Mouse (Mus musculus) kidney, postnatal 0 days (tissue): Measurements from ENCODE around the gene Pdk1. TPM values are rescaled to one million over a fixed set of nuclear protein-coding genes. Genes with fewer than 3 reads are reported as not detected.

Experiments
- ATAC-seq: fragments of 200-750 bp; cut with Nextera tagmentation; replicated peaks from 2 replicates; pipeline ENCODE4 v1.8.0; 2017; ENCODE audit warnings: low read depth, moderate number of reproducible peaks, moderate TSS enrichment, moderate library complexity; ENCODE audit not compliant: low FRiP score
- DNase-seq: peaks from one replicate; pipeline ENCODE4 v3.0.0-alpha.2; 2016; ENCODE audit warnings: low spot score
- H3K27ac ChIP-seq: fragments of 300-500 bp; sonication (generic); 2 replicates; pipeline ENCODE4 v1.5.1; 2014; ENCODE audit warnings: mild to moderate bottlenecking
- H3K27me3 ChIP-seq: fragments of 300-500 bp; sonication (generic); 2 replicates; pipeline ENCODE4 v1.6.1; 2014; ENCODE audit warnings: low read length, mixed read lengths; ENCODE audit not compliant: insufficient read depth
- H3K36me3 ChIP-seq: fragments of 300-500 bp; sonication (generic); 2 replicates; pipeline ENCODE4 v1.6.1; 2014; ENCODE audit warnings: low read length, mixed read lengths; ENCODE audit not compliant: insufficient read depth
- H3K4me1 ChIP-seq: fragments of 300-500 bp; sonication (generic); replicated peaks from 2 replicates; pipeline ENCODE4 v1.6.1; 2014; ENCODE audit warnings: antibody characterized with exemption, low read length, mixed read lengths; ENCODE audit not compliant: insufficient read depth
- H3K4me2 ChIP-seq: fragments of 300-500 bp; sonication (generic); 2 replicates; pipeline ENCODE4 v1.6.1; 2014; ENCODE audit warnings: mild to moderate bottlenecking, low read length, moderate library complexity, mixed read lengths
- H3K4me3 ChIP-seq: fragments of 300-500 bp; sonication (generic); replicated peaks from 2 replicates; pipeline ENCODE4 v1.5.1; 2014; ENCODE audit warnings: low read depth, low read length
- H3K9ac ChIP-seq: fragments of 300-500 bp; sonication (generic); 2 replicates; pipeline ENCODE4 v1.6.1; 2014; ENCODE audit warnings: low read depth, low read length
- H3K9me3 ChIP-seq: fragments of 300-500 bp; sonication (generic); replicated peaks from 2 replicates; pipeline ENCODE4 v1.6.1; 2016; ENCODE audit warnings: low read length, inconsistent platforms, mixed read lengths
- CTCF ChIP-seq: IDR thresholded peaks from 2 replicates; pipeline ENCODE4 v1.5.1; 2016; ENCODE audit warnings: antibody characterized with exemption, low read depth, mild to moderate bottlenecking, moderate library complexity
- WGBS: fragments of 180-500 bp; shearing (Covaris S2); extraction: QIAGEN DNeasy Blood & Tissue Kit; methylation state at CpG from one replicate; pipeline ENCODE4 v1.1.7; 2014; 5-methylcytosine and 5-hydroxymethylcytosine counted together
- polyA plus RNA-seq: library from polyadenylated mRNA; unstranded; fragments of >200 nt; fragmentation: Nextera tagmentation; extraction: Ambion mirVana; gene quantifications from 2 replicates; pipeline ENCODE4 v1.2.1, GENCODE M21; 2015

The Pdk1 gene
- polyA plus RNA-seq, 1 experiment from 2014 or later = 39.6 TPM

DNA sequence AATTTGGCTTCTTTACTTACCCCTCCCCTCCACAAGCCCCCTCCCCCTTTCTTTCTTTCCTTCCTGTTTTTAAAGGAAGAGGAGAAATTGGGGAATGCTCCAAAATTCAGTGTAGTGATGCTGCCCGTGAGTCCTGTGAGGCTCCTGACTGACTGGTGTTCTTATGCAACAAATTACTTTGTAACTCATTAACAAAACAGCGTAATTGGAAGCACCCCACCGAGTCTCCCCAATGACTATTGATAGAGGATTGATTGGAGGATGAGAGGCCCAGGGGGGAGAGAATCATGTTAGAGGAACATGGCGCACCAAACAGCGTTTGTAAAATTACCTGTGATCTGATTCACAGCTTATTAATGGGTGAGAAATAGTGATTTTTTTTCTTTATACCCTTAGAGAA is 17.9 kb upstream of the Pdk1 start:
- Histone ChIP-seq H3K27ac (no peak overlapping the region), H3K9me3 (no peaks in the 10 kb centered on the region), H3K9ac (no peak overlapping the region), H3K4me3 (no peak overlapping the region), H3K4me1 (no peaks in the 10 kb centered on the region; the same call in 1 of the 2 replicates), H3K36me3 (peaks cover 14% of the 10 kb centered on the region; the same call in 1 of the 2 replicates), H3K27me3 (no peaks in the 10 kb centered on the region), H3K4me2 (no peak overlapping the region)
- 67% methylated on average over 5 of the region's 5 CpGs for WGBS
- DNase-seq (no peak), ATAC-seq (no peak)
- TF ChIP-seq CTCF = no peak

DNA sequence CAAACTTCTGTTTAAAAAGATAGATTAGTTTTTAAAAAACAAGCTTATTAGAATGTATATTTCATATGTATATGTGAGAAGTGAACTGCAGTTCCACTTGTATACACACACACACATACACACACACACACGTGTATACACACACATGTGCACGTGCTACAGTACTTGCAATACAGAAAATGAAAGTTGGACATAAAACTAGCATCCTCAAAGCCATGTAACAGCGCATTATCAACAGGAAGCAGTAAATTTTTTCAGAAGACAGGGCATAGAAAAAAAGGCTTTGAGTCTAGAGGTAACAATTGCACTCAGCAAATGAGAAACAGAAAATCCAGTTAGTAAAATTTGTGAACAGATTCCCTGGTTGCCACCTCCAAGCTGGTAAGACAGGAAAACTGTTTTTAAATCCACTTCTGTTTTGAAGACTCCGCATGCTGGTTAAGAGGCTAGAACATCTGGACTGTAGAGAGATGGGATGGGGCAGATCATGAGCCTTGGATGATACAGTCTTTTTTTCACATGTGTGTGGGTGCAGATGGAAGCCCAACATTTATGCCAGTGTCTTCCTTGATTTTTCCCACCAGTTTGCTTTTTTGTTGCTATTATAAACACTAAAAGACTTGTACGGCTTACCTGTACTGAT is 9.4 kb upstream of the Pdk1 start:
- Histone ChIP-seq H3K4me2 (no peak overlapping the region), H3K4me3 (no peak overlapping the region), H3K36me3 (no peaks in the 10 kb centered on the region), H3K27ac (no peak overlapping the region), H3K9me3 (no peaks in the 10 kb centered on the region), H3K27me3 (no peaks in the 10 kb centered on the region), H3K4me1 (peaks cover 6% of the 10 kb centered on the region), H3K9ac (no peak overlapping the region)
- 67% methylated on average over 5 of the region's 5 CpGs for WGBS
- peak; percentile 60 for DNase-seq
- no peak for TF ChIP-seq CTCF
- no peak for ATAC-seq

DNA sequence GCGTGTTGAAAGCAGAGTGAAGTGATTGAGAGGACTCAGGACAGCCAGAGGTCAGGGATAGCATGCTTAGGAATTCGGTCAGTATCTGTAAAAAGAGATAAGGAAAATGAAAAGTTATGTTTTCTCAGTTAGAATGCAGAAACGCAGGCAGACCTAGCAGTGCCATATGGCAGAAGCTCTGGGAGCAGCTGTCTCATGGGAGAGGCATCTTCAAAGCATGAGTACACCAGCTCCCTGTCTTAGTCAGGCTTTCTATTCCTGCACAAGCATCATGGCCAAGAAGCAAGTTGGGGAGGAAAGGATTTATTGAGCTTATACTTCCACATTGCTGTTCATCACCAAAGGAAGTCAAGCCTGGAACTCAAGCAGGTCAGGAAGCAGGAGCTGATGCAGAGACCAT is 8.0 kb upstream of the Pdk1 start:
- ATAC-seq (no peak), DNase-seq (no peak)
- no peak overlapping the region for H3K27ac ChIP-seq
- H3K4me3 ChIP-seq = no peak overlapping the region
- no peaks in the 10 kb centered on the region for H3K36me3 ChIP-seq
- H3K9me3 ChIP-seq = no peaks in the 10 kb centered on the region
- TF ChIP-seq CTCF = no peak
- no peak overlapping the region for H3K9ac ChIP-seq
- H3K4me1 ChIP-seq = peaks cover 6% of the 10 kb centered on the region
- H3K4me2 ChIP-seq = no peak overlapping the region
- WGBS = 59% methylated on average over 3 of the region's 3 CpGs
- H3K27me3 ChIP-seq = no peaks in the 10 kb centered on the region

DNA sequence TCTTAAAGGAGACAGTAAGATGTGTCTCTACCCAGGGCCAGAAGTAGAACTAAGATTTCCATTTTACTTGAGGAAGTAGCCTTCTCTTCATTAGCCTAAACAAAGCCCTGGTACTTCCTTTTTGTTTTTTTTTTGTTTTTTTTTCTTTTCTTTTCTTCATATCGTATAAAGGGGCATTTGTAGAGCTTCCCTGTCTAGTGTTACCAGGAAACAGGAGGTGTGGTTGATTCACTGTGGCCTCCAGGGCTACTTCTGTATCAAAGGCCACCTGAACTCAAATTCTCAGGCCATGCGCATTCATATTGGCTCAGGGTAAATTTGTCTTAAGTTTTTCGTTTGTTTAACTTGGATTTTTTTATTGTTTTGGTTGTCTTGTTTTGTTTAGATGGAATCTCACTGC is 7.1 kb upstream of the Pdk1 start:
- no peak for DNase-seq
- peaks cover 6% of the 10 kb centered on the region for H3K4me1 ChIP-seq
- no peak overlapping the region for H3K4me3 ChIP-seq
- no peaks in the 10 kb centered on the region for H3K36me3 ChIP-seq
- H3K27me3 ChIP-seq = no peaks in the 10 kb centered on the region
- no peak overlapping the region for H3K4me2 ChIP-seq
- 47% methylated on average over 3 of the region's 3 CpGs for WGBS
- H3K9ac ChIP-seq = no peak overlapping the region
- H3K27ac ChIP-seq = 0 out of 2 replicates have a peak overlapping the region, but pooled peaks have one; percentile 25
- H3K9me3 ChIP-seq = no peaks in the 10 kb centered on the region
- no peak for TF ChIP-seq CTCF
- no peak for ATAC-seq

DNA sequence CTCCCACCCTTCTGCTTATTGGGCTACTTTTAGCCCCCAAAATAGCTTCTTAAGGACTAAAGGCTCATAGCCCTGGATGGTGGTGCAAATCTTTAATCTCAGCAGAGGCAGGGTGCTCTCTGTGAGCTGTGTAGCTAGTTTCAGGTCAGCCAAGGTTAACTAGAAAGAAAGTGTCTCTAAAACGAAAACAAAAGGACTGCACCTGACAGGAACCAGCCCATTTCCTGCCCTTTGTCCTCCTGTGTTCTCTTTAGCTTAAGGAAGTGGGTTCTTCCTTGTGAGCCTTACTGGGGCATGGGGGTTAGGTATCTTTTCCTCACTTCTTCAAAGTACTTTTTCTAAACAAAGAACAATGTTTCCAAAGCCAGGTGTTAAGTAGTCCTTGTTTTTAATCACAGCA is 6.5 kb upstream of the Pdk1 start:
- no peaks in the 10 kb centered on the region for H3K27me3 ChIP-seq
- H3K36me3 ChIP-seq = no peaks in the 10 kb centered on the region
- H3K4me2 ChIP-seq = no peak overlapping the region
- peak overlapping the region; percentile 62 for H3K27ac ChIP-seq
- H3K9me3 ChIP-seq = no peaks in the 10 kb centered on the region
- WGBS = 35% methylated on average over 1 of the region's 1 CpGs
- ATAC-seq (no peak), DNase-seq (no peak)
- TF ChIP-seq CTCF = no peak
- H3K4me3 ChIP-seq = no peak overlapping the region
- no peak overlapping the region for H3K9ac ChIP-seq
- peaks cover 6% of the 10 kb centered on the region for H3K4me1 ChIP-seq

DNA sequence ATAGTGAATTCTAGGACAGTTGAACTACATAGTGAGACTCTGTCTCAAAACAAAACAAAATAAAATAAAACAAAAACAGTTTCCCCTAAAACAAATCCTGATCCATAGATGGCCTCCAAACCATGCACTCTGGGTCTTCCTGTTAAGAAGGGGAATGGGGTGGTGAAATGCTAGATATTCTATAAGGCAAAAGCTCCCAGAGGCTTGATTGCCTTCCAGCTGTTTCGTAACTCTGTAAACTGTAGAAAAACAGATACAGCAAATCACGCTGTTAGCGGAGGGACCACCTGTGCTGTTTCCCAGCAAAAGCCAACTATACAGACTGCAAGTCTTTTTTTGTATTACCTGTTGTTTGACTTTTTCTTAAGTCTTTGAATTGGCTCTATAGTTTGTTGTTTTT is 6.0 kb upstream of the Pdk1 start:
- H3K27me3 ChIP-seq = no peaks in the 10 kb centered on the region
- H3K9ac ChIP-seq = no peak overlapping the region
- ATAC-seq = no peak
- no peak overlapping the region for H3K4me3 ChIP-seq
- no peak for TF ChIP-seq CTCF
- DNase-seq = no peak
- WGBS = 54% methylated on average over 3 of the region's 3 CpGs
- no peak overlapping the region for H3K4me2 ChIP-seq
- H3K36me3 ChIP-seq = no peaks in the 10 kb centered on the region
- H3K4me1 ChIP-seq = peaks cover 6% of the 10 kb centered on the region
- H3K9me3 ChIP-seq = no peaks in the 10 kb centered on the region
- peak overlapping the region; percentile 62; the same call in 1 of the 2 replicates for H3K27ac ChIP-seq

DNA sequence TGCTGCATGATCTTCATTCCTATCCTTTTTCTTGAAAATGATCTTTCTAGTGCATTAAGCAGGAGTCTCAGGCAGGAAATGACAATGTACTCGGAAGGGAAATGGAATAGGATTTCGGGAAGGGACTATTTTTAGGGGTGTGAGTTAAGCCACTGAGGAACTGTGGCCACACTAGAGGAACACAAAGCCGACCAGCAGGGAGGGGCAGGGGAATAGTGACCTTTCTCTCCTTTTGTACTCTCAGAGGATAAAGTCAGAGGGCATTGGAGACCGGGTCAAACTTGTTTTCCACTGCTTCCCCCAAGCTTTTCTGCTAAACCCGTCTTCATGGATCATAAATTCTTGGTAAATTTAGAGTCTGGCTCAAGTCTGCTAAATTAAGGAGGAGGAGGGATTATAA is 5.5 kb upstream of the Pdk1 start:
- Histone ChIP-seq H3K9me3 (no peaks in the 10 kb centered on the region), H3K4me3 (no peak overlapping the region), H3K36me3 (no peaks in the 10 kb centered on the region), H3K9ac (no peak overlapping the region), H3K4me1 (peaks cover 6% of the 10 kb centered on the region), H3K27me3 (no peaks in the 10 kb centered on the region), H3K4me2 (0 out of 2 replicates have a peak overlapping the region, but pooled peaks have one; percentile 17), H3K27ac (peak overlapping the region; percentile 62)
- no peak for TF ChIP-seq CTCF
- ATAC-seq (peak; percentile 29; the same call in 1 of the 2 replicates), DNase-seq (peak; percentile 79)
- 6% methylated on average over 5 of the region's 5 CpGs for WGBS
